Mouse (Mus musculus) CD4-positive, CD25-positive, alpha-beta regulatory T cell, adult 2 months (primary cell): ENCODE results near the gene A130010J15Rik.

Experiments
- DNase-seq: peaks from one replicate; pipeline ENCODE4 v3.0.0-alpha.2; 2012; ENCODE audit warnings: low read depth, low spot score

The A130010J15Rik gene

GRCm38 (mm10) chr1:193200640-193201382 lies 33.0 kb downstream of the A130010J15Rik start:
- peak; percentile 78 for DNase-seq

DNA sequence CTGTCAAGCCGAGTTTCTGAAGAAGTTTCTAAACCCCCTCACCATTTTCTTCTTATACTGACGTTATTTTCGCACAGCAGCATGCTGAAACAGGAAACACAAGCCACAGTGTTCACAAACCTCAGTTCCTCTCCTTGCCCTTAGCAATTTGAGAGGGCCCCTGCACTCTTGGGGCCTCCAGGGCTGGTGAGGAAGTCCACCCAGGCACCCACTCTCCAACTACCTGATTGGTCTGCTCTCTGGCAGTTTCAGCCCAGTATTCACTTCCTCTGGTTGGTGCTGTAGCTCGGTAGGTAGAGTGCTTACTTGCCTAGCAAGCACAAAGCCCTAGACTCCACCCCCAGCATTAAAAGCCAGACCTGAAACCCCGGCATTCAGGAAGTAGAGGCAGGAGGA lies 33.5 kb downstream of the A130010J15Rik start, which contains the start of gene Traf3ip3:
Traf3ip3 (minus strand) TSS at position 321 of the 396 bp plus-strand sequence.
- DNase-seq: peak; percentile 90

DNA sequence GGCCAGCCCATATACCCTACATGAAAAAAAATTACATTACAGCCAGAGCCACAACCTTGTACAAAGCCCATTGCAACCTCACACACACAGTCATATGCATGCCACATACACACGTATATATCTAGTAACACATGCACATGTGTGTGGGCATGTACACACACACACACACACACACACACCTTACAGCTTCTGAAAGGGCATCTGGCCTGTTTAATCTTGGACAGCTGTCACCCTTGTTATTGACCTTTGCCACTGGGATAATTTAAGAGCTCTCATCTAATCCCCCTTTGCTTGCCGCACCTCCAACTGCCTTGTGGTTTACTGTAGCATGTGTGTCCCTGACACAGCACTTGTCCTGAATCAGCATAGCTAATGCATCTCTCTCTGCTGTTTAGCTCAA lies 36.0 kb downstream of the A130010J15Rik start:
- no peak for DNase-seq

GRCm38 (mm10) chr1:193205431-193205830 lies 37.6 kb downstream of the A130010J15Rik start:
- no peak for DNase-seq

- DNase-seq: peak; percentile 56
These were observed 39.7 kb downstream of the A130010J15Rik start, which contains the start of gene Lamb3 for GRCm38 (mm10) chr1:193207503-193207902. TSS of gene Lamb3 (plus strand) at chr1:193207699.

DNA sequence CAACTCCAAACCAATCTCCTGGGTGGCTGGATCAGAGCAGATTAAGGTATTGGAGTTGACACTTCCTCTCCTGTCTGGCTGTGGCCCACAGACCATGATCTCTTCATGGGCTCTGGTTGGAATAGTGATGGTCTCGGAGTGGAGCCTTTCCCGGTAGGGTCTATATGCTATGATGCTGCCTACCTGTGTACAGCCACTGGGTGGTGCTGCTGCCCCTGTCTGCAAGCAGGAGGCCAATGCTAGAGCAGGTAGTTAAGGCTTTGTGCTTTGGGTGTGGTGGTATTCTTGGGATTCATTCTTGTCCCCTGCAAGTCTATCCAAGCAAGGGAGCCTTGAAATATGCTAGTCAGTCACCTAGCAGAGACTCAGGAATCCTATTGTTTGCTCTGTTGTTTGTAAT lies 40.3 kb downstream of the A130010J15Rik start:
- DNase-seq: peak; percentile 88

- DNase-seq: no peak
These were observed 43.5 kb downstream of the A130010J15Rik start for GRCm38 (mm10) chr1:193211371-193211770.

- no peak for DNase-seq
These were observed 46.2 kb downstream of the A130010J15Rik start for GRCm38 (mm10) chr1:193214053-193214452.

DNA sequence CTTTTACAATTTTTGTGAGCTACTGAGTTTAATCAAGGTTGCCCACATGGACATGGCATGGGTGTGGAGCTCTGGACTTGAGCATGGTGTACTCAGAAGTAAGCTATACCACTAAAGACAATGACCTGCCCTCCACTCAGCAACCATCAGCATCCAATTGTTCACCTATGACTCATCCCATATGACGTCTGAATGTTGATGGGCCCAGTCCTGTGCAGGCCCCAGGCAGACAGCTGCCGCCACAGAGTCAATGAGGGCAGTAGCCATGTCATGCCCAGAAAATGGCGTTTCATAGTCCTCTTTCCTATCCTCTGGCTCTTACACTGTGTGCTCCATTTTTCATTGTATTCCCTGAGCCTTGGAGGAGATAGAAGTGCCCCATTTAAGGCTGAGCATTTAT lies 48.2 kb downstream of the A130010J15Rik start:
- DNase-seq: no peak

DNA sequence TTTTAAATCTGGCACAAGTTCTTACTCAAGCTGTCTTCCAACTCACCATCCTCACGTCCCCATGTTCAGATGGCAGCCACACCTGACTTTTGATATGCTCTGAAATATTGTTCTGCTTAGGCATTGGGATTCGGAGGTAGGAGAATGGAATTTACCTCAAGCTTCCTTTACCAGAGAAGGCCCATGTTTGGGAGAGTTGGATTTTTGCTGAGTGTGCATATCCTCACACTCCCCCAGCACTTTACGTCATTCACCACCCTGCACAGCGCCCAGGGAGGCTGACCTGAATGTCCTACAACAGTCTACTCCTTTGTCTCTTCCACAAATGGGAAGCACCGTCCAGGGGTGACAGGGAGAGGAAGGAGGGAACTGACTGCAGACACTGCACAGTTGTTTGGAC lies 52.6 kb downstream of the A130010J15Rik start:
- DNase-seq: no peak

DNA sequence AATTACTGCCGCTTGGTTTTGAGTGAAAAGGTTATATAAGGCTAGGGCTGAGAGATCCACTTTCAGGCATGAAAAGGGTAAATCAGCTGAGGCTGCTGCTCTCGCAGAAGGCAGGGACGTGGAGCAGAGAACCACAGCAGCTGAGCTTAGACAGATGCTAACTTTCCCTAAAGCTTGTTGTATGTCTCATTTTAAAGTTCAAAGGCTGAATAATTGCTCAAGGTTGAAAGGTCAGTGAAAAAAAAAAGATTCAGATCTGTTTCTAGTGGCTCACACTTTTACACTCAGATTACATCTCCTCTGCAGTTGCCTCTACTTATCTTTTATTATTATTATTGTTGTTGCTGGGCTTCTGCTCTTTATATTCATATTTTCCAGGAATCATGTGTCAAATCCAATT lies 57.7 kb downstream of the A130010J15Rik start:
- DNase-seq: peak; percentile 41

DNA sequence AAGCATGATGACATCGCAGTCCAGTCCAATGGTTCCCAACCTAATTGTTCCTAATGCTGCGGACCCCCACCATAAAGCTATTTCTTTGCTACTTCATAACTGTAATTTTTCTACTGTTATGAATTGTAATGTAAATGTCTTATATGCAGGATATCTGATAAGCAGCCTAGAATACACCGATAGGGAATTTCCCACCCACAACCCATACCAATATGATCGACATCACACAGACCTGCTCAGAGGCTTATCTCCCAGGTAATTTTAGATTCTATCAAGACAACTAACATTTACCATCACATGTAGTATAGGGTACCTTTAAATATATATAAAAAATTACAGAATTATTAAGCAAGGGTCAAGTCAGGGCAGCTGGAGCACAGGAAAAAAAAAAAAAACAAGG lies 58.3 kb downstream of the A130010J15Rik start:
- DNase-seq: peak; percentile 66

GRCm38 (mm10) chr1:193226724-193227522 lies 59.1 kb downstream of the A130010J15Rik start:
- peak; percentile 24 for DNase-seq
